Mouse (Mus musculus): ENCODE data around the gene Arhgef39. TPM values are rescaled to one million over a fixed set of nuclear protein-coding genes. Genes with fewer than 3 reads are reported as not detected.

Arhgef39 gene
- total and polyA plus RNA-seq, 2 experiments from 2014 or later = 8.8 to 18.7 TPM

- 81% methylated on average over 2 of the region's 2 CpGs for WGBS
These were observed 3.5 kb upstream of the Arhgef39 start for GRCm38 (mm10) chr4:43503041-43503440.

DNA sequence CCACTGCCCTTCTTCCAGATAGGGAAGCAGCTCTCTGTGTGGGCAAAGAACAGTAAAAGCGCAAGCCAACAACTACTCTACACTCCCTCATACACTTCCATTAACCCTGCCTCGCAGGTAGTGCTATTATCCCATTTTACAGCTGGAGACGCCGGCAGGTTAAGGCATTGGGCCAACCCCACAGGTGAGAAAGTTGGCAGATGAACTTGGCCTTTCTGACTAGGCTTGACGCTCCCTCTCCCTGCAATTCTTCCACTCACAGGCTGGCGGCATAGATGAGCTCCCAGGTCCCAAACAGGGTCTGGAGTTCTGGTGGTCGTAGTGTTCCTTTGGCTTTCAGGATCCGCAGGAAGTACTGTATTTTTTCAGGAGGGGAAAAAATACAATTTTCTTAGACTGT, 512 bp downstream of the Arhgef39 start:
- peak overlapping the region; percentile 29; the same call in 1 of the 2 replicates for H3K9ac ChIP-seq (replicated peaks; ENCODE audit: low read depth, low read length)
- H3K4me3 ChIP-seq (ENCODE audit: low read depth, low read length) = peak overlapping the region; percentile 57
- ATAC-seq (ENCODE audit: insufficient read depth, low read depth) (peak; percentile 42; the same call in 1 of the 2 replicates), DNase-seq (ENCODE audit: low spot score) (peak; percentile 60)
- no peaks in the 10 kb centered on the region for H3K27me3 ChIP-seq (ENCODE audit: control insufficient read depth, insufficient read depth, low read length)
- H3K36me3 ChIP-seq (replicated peaks; ENCODE audit: control insufficient read depth, insufficient read depth, low read length) = peaks cover 15% of the 10 kb centered on the region
- H3K27ac ChIP-seq (ENCODE audit: low read depth) = no peak overlapping the region
- no peaks in the 10 kb centered on the region for H3K9me3 ChIP-seq (replicated peaks; ENCODE audit: control insufficient read depth, low read length)
- WGBS = 15% methylated on average over 8 of the region's 8 CpGs
- H3K4me2 ChIP-seq (ENCODE audit: low read depth, low read length) = peak overlapping the region; percentile 72
- H3K4me1 ChIP-seq (ENCODE audit: control insufficient read depth, insufficient read depth) = peaks cover 30% of the 10 kb centered on the region
- TF ChIP-seq EP300 (IDR thresholded peaks at IDR 0.05; ENCODE audit: low read depth) (no peak), CTCF (IDR thresholded peaks at IDR 0.05; ENCODE audit: low read depth) (peak; percentile 35)

More at GRCm38 (mm10) chr4:43503041-43503440, 3.5 kb upstream of the Arhgef39 start:
- Histone ChIP-seq H3K36me3 (replicated peaks; ENCODE audit: control insufficient read depth, insufficient read depth, low read length) (no peaks in the 10 kb centered on the region), H3K27me3 (ENCODE audit: control insufficient read depth, insufficient read depth, low read length) (no peaks in the 10 kb centered on the region), H3K4me3 (ENCODE audit: low read depth, low read length) (no peak overlapping the region), H3K9ac (replicated peaks; ENCODE audit: low read depth, low read length) (no peak overlapping the region), H3K4me2 (ENCODE audit: low read depth, low read length) (no peak overlapping the region), H3K9me3 (replicated peaks; ENCODE audit: control insufficient read depth, low read length) (no peaks in the 10 kb centered on the region), H3K4me1 (ENCODE audit: control insufficient read depth, insufficient read depth) (peaks cover 20% of the 10 kb centered on the region), H3K27ac (ENCODE audit: low read depth) (no peak overlapping the region)
- no peak for TF ChIP-seq CTCF (IDR thresholded peaks at IDR 0.05; ENCODE audit: low read depth)
- no peak for TF ChIP-seq EP300 (IDR thresholded peaks at IDR 0.05; ENCODE audit: low read depth)
- ATAC-seq (ENCODE audit: insufficient read depth, low read depth) (no peak), DNase-seq (ENCODE audit: low spot score) (no peak)

DNA sequence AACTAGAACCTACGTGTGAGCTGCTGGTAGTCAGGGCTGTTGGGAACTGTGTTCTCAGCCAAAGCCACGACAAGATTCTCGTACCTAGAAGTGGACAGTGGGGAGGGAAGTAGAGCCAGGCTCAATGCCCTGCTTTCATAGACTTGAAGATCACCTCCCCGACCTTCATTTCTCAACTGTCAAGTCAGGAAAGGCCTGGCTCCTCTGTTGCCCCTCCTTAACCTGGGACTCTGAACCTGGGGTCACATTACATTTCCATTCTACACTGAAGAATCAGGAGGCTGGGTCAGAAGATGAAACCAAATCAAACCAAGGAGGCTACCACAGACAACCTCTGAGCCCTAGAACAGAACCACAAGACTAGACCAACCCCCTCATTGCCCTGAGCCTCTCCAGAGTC, 1.5 kb downstream of the Arhgef39 start:
- H3K4me2 ChIP-seq (ENCODE audit: low read depth, low read length) = peak overlapping the region; percentile 72
- ATAC-seq (ENCODE audit: insufficient read depth, low read depth) (no peak), DNase-seq (ENCODE audit: low spot score) (peak; percentile 4)
- no peak for TF ChIP-seq EP300 (IDR thresholded peaks at IDR 0.05; ENCODE audit: low read depth)
- TF ChIP-seq CTCF (IDR thresholded peaks at IDR 0.05; ENCODE audit: low read depth) = no peak
- H3K36me3 ChIP-seq (replicated peaks; ENCODE audit: control insufficient read depth, insufficient read depth, low read length) = peaks cover 15% of the 10 kb centered on the region
- WGBS = 47% methylated on average over 4 of the region's 4 CpGs
- 0 out of 2 replicates have a peak overlapping the region, but pooled peaks have one; percentile 7 for H3K9ac ChIP-seq (replicated peaks; ENCODE audit: low read depth, low read length)
- H3K4me3 ChIP-seq (ENCODE audit: low read depth, low read length) = peak overlapping the region; percentile 57
- H3K27me3 ChIP-seq (ENCODE audit: control insufficient read depth, insufficient read depth, low read length) = no peaks in the 10 kb centered on the region
- no peaks in the 10 kb centered on the region for H3K9me3 ChIP-seq (replicated peaks; ENCODE audit: control insufficient read depth, low read length)
- no peak overlapping the region for H3K27ac ChIP-seq (ENCODE audit: low read depth)
- H3K4me1 ChIP-seq (ENCODE audit: control insufficient read depth, insufficient read depth) = peaks cover 32% of the 10 kb centered on the region

DNA sequence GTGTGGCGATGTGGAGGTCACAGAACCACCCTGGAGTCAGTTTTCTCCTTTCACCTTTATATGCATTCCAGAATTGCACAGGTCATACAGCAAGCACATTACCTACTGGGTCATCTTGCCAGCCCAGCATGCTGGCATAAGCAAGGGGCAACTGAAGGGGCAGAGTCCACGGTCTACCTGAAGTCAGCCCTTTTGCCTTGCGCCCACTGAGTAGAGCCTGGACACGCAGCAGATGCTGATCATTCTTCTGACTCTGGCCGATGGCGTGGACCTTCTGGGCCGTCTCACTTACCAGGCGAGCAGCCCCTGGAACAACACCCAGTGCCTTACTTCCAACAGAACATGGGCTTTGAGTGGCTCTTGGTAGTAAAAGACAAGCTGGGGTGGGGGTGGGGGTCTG, 2.1 kb downstream of the Arhgef39 start:
- no peaks in the 10 kb centered on the region for H3K27me3 ChIP-seq (ENCODE audit: control insufficient read depth, insufficient read depth, low read length)
- peak; percentile 4 for DNase-seq (ENCODE audit: low spot score)
- H3K27ac ChIP-seq (ENCODE audit: low read depth) = no peak overlapping the region
- no peak for ATAC-seq (ENCODE audit: insufficient read depth, low read depth)
- H3K9ac ChIP-seq (replicated peaks; ENCODE audit: low read depth, low read length) = 0 out of 2 replicates have a peak overlapping the region, but pooled peaks have one; percentile 7
- WGBS = 79% methylated on average over 8 of the region's 8 CpGs
- no peak for TF ChIP-seq EP300 (IDR thresholded peaks at IDR 0.05; ENCODE audit: low read depth)
- no peak for TF ChIP-seq CTCF (IDR thresholded peaks at IDR 0.05; ENCODE audit: low read depth)
- H3K4me2 ChIP-seq (ENCODE audit: low read depth, low read length) = no peak overlapping the region
- H3K9me3 ChIP-seq (replicated peaks; ENCODE audit: control insufficient read depth, low read length) = no peaks in the 10 kb centered on the region
- no peak overlapping the region for H3K4me3 ChIP-seq (ENCODE audit: low read depth, low read length)
- H3K36me3 ChIP-seq (replicated peaks; ENCODE audit: control insufficient read depth, insufficient read depth, low read length) = peaks cover 15% of the 10 kb centered on the region
- H3K4me1 ChIP-seq (ENCODE audit: control insufficient read depth, insufficient read depth) = peaks cover 32% of the 10 kb centered on the region

- Histone ChIP-seq H3K4me3 (ENCODE audit: low read depth, low read length) (no peak overlapping the region), H3K9ac (replicated peaks; ENCODE audit: low read depth, low read length) (no peak overlapping the region), H3K27me3 (ENCODE audit: control insufficient read depth, insufficient read depth, low read length) (no peaks in the 10 kb centered on the region), H3K4me1 (ENCODE audit: control insufficient read depth, insufficient read depth) (peaks cover 32% of the 10 kb centered on the region), H3K36me3 (replicated peaks; ENCODE audit: control insufficient read depth, insufficient read depth, low read length) (peaks cover 15% of the 10 kb centered on the region), H3K9me3 (replicated peaks; ENCODE audit: control insufficient read depth, low read length) (no peaks in the 10 kb centered on the region), H3K4me2 (ENCODE audit: low read depth, low read length) (no peak overlapping the region), H3K27ac (ENCODE audit: low read depth) (no peak overlapping the region)
- TF ChIP-seq EP300 (IDR thresholded peaks at IDR 0.05; ENCODE audit: low read depth) (no peak), CTCF (IDR thresholded peaks at IDR 0.05; ENCODE audit: low read depth) (no peak)
- 41% methylated on average over 6 of the region's 6 CpGs for WGBS
- no peak for ATAC-seq (ENCODE audit: insufficient read depth, low read depth)
- DNase-seq (ENCODE audit: low spot score) = peak; percentile 5
These were observed 2.9 kb downstream of the Arhgef39 start for GRCm38 (mm10) chr4:43496587-43496986.

DNA sequence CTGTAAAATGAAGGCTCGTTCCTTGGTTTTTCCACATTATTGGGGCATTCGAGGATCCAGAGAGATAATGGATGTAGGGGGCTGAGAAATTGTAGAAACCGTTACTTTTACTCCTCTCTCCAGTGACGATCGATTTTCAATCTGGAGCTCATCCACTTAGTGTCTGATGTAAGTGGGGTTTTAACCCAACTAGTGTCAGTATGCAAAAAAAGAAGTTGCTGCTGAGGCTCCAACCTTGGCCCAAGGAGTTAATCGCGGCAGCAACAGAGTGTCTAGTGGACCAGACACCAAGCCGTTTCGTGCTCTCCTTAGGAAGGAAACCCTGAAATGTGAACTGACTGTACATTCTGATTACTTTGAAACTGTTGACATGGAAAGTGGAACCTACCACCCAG, 5.7 kb downstream of the Arhgef39 start:
- Histone ChIP-seq H3K27ac (ENCODE audit: low read depth) (peak overlapping the region; percentile 92), H3K9me3 (replicated peaks; ENCODE audit: control insufficient read depth, low read length) (no peaks in the 10 kb centered on the region), H3K4me2 (ENCODE audit: low read depth, low read length) (peak overlapping the region; percentile 82), H3K4me3 (ENCODE audit: low read depth, low read length) (peak overlapping the region; percentile 91), H3K9ac (replicated peaks; ENCODE audit: low read depth, low read length) (peak overlapping the region; percentile 90), H3K4me1 (ENCODE audit: control insufficient read depth, insufficient read depth) (peaks cover 26% of the 10 kb centered on the region), H3K36me3 (replicated peaks; ENCODE audit: control insufficient read depth, insufficient read depth, low read length) (peaks cover 15% of the 10 kb centered on the region), H3K27me3 (ENCODE audit: control insufficient read depth, insufficient read depth, low read length) (no peaks in the 10 kb centered on the region)
- ATAC-seq (ENCODE audit: insufficient read depth, low read depth) = no peak
- peak; percentile 7 for DNase-seq (ENCODE audit: low spot score)
- WGBS = under 1% methylated on average over 9 of the region's 9 CpGs
- TF ChIP-seq CTCF (IDR thresholded peaks at IDR 0.05; ENCODE audit: low read depth) (no peak), EP300 (IDR thresholded peaks at IDR 0.05; ENCODE audit: low read depth) (no peak)

Measured in heart, postnatal 0 days (tissue).